Mouse (Mus musculus) CH12.LX (cell line): ENCODE data around the gene Gm1673.

Source experiments
- CHD1 ChIP-seq: IDR thresholded peaks from 2 replicates; pipeline ENCODE4 v1.6.1; 2012; ENCODE audit warnings: low read depth, low read length, improper control_type of control experiment, inconsistent platforms
- CTCF ChIP-seq, 2 experiments: IDR thresholded peaks in 1 of 2; conservative IDR thresholded peaks in 1 of 2; 2 replicates each; pipeline ENCODE4 v1.5.1; 2011 to 2012; ENCODE audit warnings: low read depth in 2 of 2, low read length in 2 of 2, improper control_type of control experiment in 1 of 2, inconsistent platforms in 1 of 2, mild to moderate bottlenecking in 1 of 2, moderate library complexity in 1 of 2
- EP300 ChIP-seq: IDR thresholded peaks from 2 replicates; pipeline ENCODE4 v1.6.1; 2011; ENCODE audit warnings: low read length, improper control_type of control experiment
- ZMIZ1 ChIP-seq: IDR thresholded peaks from 2 replicates; pipeline ENCODE4 v1.6.1; 2012; ENCODE audit warnings: low read depth, mild to moderate bottlenecking, inconsistent platforms, low read length, improper control_type of control experiment

GRCm38 (mm10) chr5:33994671-33995625, 11.7 kb downstream of the Gm1673 start:
- no peak for TF ChIP-seq CTCF (conservative IDR thresholded peaks at IDR 0.05 in 1 of 2, IDR thresholded peaks at IDR 0.05 in 1 of 2; ENCODE audit: low read depth in 2 of 2, low read length in 2 of 2)
- no peak for TF ChIP-seq CHD1
- no peak for TF ChIP-seq EP300
- no peak for TF ChIP-seq ZMIZ1
